Mouse (Mus musculus): ENCODE measurements around the gene Ccdc186. TPM values are rescaled to one million over a fixed set of nuclear protein-coding genes. Genes with fewer than 3 reads are reported as not detected.
A peak's percentile ranks its signal among the peaks of the same experiment; 100 is the strongest.

The Ccdc186 gene
- polyA plus RNA-seq, 1 experiment from 2014 or later, result 27.9 TPM

DNA sequence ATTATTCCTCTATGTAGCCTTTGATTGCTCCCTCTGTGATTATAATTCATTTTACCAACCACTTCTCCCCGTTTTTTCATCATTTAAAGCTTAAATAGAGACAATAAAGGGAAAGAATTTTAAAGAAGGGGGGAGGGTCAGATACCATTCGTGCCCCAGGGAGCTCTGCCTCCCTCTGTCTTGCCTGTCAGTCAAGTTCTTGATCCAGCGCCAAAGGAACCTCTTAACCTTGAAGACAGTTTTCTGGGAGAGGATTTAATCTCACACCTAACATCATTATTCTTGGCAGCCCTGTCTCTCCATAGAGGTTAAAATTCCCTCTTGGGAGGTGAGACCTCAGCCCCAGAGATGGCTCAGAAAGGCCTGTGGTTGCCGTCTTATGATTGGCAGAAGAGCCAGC is 71.3 kb downstream of the Ccdc186 start:
- Histone ChIP-seq H3K4me1 (ENCODE audit: insufficient read depth, low read depth, low read length) (no peaks in the 10 kb centered on the region), H3K9me3 (ENCODE audit: low read length) (no peaks in the 10 kb centered on the region), H3K4me2 (replicated peaks; ENCODE audit: low read depth, low read length) (no peak overlapping the region), H3K9ac (replicated peaks; ENCODE audit: low read depth) (no peak overlapping the region), H3K4me3 (ENCODE audit: low read depth, low read length) (no peak overlapping the region), H3K27me3 (replicated peaks; ENCODE audit: insufficient read depth, low read length) (no peaks in the 10 kb centered on the region), H3K27ac (ENCODE audit: low read length) (no peak overlapping the region), H3K36me3 (ENCODE audit: insufficient read depth, low read length) (no peaks in the 10 kb centered on the region)
- DNase-seq (ENCODE audit: low spot score) (no peak), ATAC-seq (no peak)
- 53% methylated on average over 4 of the region's 4 CpGs for WGBS
- no peak for TF ChIP-seq CTCF (IDR thresholded peaks at IDR 0.05)
- no peak for TF ChIP-seq EP300 (IDR thresholded peaks at IDR 0.05)

GRCm38 (mm10) chr19:56749343-56749742 is 72.6 kb downstream of the Ccdc186 start:
- DNase-seq (ENCODE audit: low spot score), result no peak
- Histone ChIP-seq H3K9me3 (ENCODE audit: low read length) (no peaks in the 10 kb centered on the region), H3K27me3 (replicated peaks; ENCODE audit: insufficient read depth, low read length) (no peaks in the 10 kb centered on the region), H3K9ac (replicated peaks; ENCODE audit: low read depth) (no peak overlapping the region), H3K4me2 (replicated peaks; ENCODE audit: low read depth, low read length) (no peak overlapping the region), H3K27ac (ENCODE audit: low read length) (no peak overlapping the region), H3K4me3 (ENCODE audit: low read depth, low read length) (no peak overlapping the region), H3K4me1 (ENCODE audit: insufficient read depth, low read depth, low read length) (no peaks in the 10 kb centered on the region), H3K36me3 (ENCODE audit: insufficient read depth, low read length) (no peaks in the 10 kb centered on the region)
- WGBS, result 42% methylated on average over 3 of the region's 3 CpGs
- no peak for TF ChIP-seq EP300 (IDR thresholded peaks at IDR 0.05)
- no peak for TF ChIP-seq CTCF (IDR thresholded peaks at IDR 0.05)
- ATAC-seq, result no peak

DNA sequence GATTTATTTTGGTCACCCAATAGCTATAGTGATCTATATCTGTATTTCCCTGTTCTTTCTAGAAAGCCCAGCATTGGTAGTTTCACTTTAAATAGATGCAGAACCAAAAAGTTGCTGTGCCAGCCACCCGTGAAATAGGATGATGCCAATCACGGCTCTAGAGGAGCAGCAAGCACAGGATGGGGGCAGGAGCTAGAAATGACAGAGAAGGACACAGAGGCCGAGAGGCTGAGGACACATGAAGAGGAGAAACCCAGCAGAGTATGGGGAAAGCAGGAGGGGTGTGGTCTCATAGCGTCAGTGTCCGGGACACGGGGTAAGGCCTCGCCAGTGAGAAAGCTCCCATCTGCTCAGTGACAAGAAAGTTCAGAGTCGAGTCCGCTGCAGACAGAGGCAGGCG is 74.1 kb downstream of the Ccdc186 start:
- Histone ChIP-seq H3K9ac (replicated peaks; ENCODE audit: low read depth) (no peak overlapping the region), H3K9me3 (ENCODE audit: low read length) (no peaks in the 10 kb centered on the region), H3K4me3 (ENCODE audit: low read depth, low read length) (no peak overlapping the region), H3K27me3 (replicated peaks; ENCODE audit: insufficient read depth, low read length) (no peaks in the 10 kb centered on the region), H3K4me1 (ENCODE audit: insufficient read depth, low read depth, low read length) (no peaks in the 10 kb centered on the region), H3K36me3 (ENCODE audit: insufficient read depth, low read length) (no peaks in the 10 kb centered on the region), H3K4me2 (replicated peaks; ENCODE audit: low read depth, low read length) (no peak overlapping the region), H3K27ac (ENCODE audit: low read length) (no peak overlapping the region)
- ATAC-seq, result peak; percentile 47; the same call in 1 of the 2 replicates
- 62% methylated on average over 10 of the region's 10 CpGs for WGBS
- TF ChIP-seq CTCF (IDR thresholded peaks at IDR 0.05) (no peak), EP300 (IDR thresholded peaks at IDR 0.05) (no peak)
- peak; percentile 49 for DNase-seq (ENCODE audit: low spot score)

DNA sequence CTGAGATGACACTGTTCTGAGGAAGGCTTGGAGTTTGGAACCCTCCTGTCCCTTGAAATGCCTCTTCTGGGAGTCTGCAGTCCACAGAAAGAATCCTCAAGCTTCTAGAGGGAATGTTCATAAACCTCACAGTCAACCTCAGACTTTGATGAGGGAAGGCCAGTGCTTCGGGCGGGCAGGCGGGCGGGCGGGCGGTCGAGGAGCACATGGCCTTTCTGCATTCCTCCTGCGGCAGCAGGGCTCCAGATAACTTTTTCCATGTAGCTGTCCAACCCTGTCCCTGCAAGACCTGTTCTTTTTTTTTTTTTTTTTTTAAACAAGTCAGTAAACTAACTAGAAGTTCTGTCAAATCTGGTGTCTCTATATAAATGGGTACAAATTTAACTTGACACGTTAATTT is 75.4 kb downstream of the Ccdc186 start:
- Histone ChIP-seq H3K9me3 (ENCODE audit: low read length) (no peaks in the 10 kb centered on the region), H3K4me2 (replicated peaks; ENCODE audit: low read depth, low read length) (no peak overlapping the region), H3K9ac (replicated peaks; ENCODE audit: low read depth) (no peak overlapping the region), H3K36me3 (ENCODE audit: insufficient read depth, low read length) (no peaks in the 10 kb centered on the region), H3K27ac (ENCODE audit: low read length) (no peak overlapping the region), H3K27me3 (replicated peaks; ENCODE audit: insufficient read depth, low read length) (no peaks in the 10 kb centered on the region), H3K4me1 (ENCODE audit: insufficient read depth, low read depth, low read length) (no peaks in the 10 kb centered on the region; the same call in 1 of the 2 replicates), H3K4me3 (ENCODE audit: low read depth, low read length) (no peak overlapping the region)
- TF ChIP-seq EP300 (IDR thresholded peaks at IDR 0.05) (no peak), CTCF (IDR thresholded peaks at IDR 0.05) (no peak)
- ATAC-seq (no peak), DNase-seq (ENCODE audit: low spot score) (no peak)
- WGBS, result 80% methylated on average over 9 of the region's 9 CpGs

DNA sequence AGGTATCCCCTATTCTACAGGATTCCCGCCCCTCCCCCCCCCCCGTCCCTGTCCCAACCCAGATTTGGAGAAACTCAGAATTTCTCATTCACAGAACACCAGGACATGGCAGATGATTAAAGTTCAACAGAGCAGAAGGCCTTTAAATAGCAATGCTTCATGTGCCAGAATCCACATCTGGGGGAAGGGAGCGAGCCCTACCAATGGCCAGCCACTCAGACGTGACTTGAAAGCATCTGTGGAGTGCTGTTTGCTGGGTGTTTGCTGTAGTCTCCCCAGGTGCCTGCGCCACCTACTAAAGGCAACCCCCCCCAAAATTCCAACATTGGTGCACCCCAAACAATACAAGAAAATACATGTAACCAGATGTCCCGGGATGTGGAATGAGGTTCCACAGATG is 76.5 kb downstream of the Ccdc186 start:
- no peaks in the 10 kb centered on the region for H3K36me3 ChIP-seq (ENCODE audit: insufficient read depth, low read length)
- no peak overlapping the region for H3K9ac ChIP-seq (replicated peaks; ENCODE audit: low read depth)
- H3K4me2 ChIP-seq (replicated peaks; ENCODE audit: low read depth, low read length), result no peak overlapping the region
- TF ChIP-seq CTCF (IDR thresholded peaks at IDR 0.05) (no peak), EP300 (IDR thresholded peaks at IDR 0.05) (no peak)
- no peak for ATAC-seq
- no peaks in the 10 kb centered on the region; the same call in 1 of the 2 replicates for H3K4me1 ChIP-seq (ENCODE audit: insufficient read depth, low read depth, low read length)
- H3K4me3 ChIP-seq (ENCODE audit: low read depth, low read length), result no peak overlapping the region
- no peaks in the 10 kb centered on the region for H3K27me3 ChIP-seq (replicated peaks; ENCODE audit: insufficient read depth, low read length)
- H3K9me3 ChIP-seq (ENCODE audit: low read length), result no peaks in the 10 kb centered on the region
- 71% methylated on average over 6 of the region's 6 CpGs for WGBS
- DNase-seq (ENCODE audit: low spot score), result no peak
- no peak overlapping the region for H3K27ac ChIP-seq (ENCODE audit: low read length)

DNA sequence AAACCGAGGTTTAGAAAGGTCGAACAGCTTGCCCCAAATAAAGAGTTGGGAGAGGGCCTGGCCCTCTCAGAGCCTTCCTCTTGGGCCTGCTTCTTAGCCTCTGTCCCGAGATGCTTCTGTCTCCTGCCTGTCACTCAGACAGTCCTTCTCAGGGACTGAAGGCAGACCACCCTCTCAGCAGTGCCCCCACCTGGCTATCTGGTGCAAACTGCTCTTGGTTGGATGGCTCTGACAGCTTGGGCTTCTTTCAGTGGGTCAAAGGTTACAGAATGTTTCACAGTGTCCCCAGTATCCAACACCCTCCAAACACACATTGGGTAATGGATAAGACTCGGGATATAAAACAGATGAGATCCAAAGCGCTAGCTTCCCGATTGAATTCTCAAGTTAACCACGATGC is 76.9 kb downstream of the Ccdc186 start:
- Histone ChIP-seq H3K4me3 (ENCODE audit: low read depth, low read length) (no peak overlapping the region), H3K36me3 (ENCODE audit: insufficient read depth, low read length) (no peaks in the 10 kb centered on the region), H3K9me3 (ENCODE audit: low read length) (no peaks in the 10 kb centered on the region), H3K4me1 (ENCODE audit: insufficient read depth, low read depth, low read length) (no peaks in the 10 kb centered on the region; the same call in 1 of the 2 replicates), H3K9ac (replicated peaks; ENCODE audit: low read depth) (no peak overlapping the region), H3K4me2 (replicated peaks; ENCODE audit: low read depth, low read length) (no peak overlapping the region), H3K27me3 (replicated peaks; ENCODE audit: insufficient read depth, low read length) (no peaks in the 10 kb centered on the region), H3K27ac (ENCODE audit: low read length) (no peak overlapping the region)
- TF ChIP-seq EP300 (IDR thresholded peaks at IDR 0.05) (no peak), CTCF (IDR thresholded peaks at IDR 0.05) (peak; percentile 66)
- ATAC-seq (no peak), DNase-seq (ENCODE audit: low spot score) (no peak)
- WGBS, result 80% methylated on average over 7 of the region's 7 CpGs

Other genes with a start within 250 kb of the Ccdc186 start
- 12.6 and 14.7 TPM in 2 replicates for gene Adrb1, start 100.0 kb downstream of the Ccdc186 start, polyA plus RNA-seq (2015; fragmentation: Nextera tagmentation; extraction: Ambion mirVana)
- not detected in 2 replicates for gene Tdrd1, start 4.0 kb upstream of the Ccdc186 start, polyA plus RNA-seq (2015; fragmentation: Nextera tagmentation; extraction: Ambion mirVana)
- 0.48 and 0.63 TPM in 2 replicates for gene Vwa2, start 52.1 kb upstream of the Ccdc186 start, polyA plus RNA-seq (2015; fragmentation: Nextera tagmentation; extraction: Ambion mirVana)
- 15.5 and 18.8 TPM in 2 replicates for gene Afap1l2, start 186.0 kb upstream of the Ccdc186 start, polyA plus RNA-seq (2015; fragmentation: Nextera tagmentation; extraction: Ambion mirVana)

All from lung, postnatal 0 days (tissue).